Mouse (Mus musculus) embryonic fibroblast, embryonic 13.5 days (primary cell): ENCODE measurements around the gene Camk1d.

ENCODE experiments used
- CTCF ChIP-seq: IDR thresholded peaks from 2 replicates; pipeline ENCODE4 v1.5.1; 2011; ENCODE audit warnings: mild to moderate bottlenecking, control low read depth, low read length, moderate library complexity, borderline replicate concordance; ENCODE audit not compliant: insufficient read depth
- POLR2A ChIP-seq: IDR thresholded peaks from 2 replicates; pipeline ENCODE4 v1.6.1; 2011; ENCODE audit warnings: low read depth, mild to moderate bottlenecking, control low read depth, low read length, moderate library complexity

DNA sequence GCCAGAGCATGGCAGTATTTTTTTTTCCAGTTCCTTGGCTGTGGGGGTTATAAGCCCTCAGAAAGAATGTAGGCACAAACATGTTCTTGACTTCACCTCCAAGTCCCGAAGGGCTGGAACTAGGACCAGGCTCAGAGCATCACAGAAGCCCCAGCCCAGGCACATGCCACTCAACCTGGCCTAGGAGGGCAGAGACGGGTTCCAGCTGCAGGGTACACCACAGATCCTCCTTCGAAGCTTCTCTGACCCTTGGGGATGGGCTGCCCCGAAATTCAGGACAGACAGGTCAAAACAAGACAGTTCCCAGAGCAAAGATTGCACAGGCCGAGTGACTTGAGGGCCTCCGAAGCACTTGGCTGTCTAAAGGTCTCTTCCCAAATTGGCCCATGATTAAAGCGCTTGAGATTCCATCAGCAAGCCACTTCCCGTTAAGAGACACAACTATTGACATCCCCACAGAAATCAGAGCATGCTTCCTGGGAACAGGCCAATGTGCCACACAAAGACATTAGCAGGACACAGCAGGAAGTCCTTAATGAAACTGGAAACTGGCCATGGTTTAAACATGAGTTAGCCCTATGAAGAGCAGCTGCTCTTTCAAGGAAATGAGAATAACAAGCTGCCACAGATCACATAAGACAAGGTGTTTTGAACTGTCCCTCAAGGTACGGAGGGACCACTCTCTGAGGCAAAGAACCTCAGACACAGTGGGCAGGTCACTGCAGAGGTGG is 136.8 kb downstream of the Camk1d start:
- TF ChIP-seq POLR2A: no peak
- TF ChIP-seq CTCF: no peak
